ENCODE assay signal across 8 mouse cellular contexts in genomic region chr2:61578433-61578832, GRCm38 (mm10). TPM values are rescaled to one million over a fixed set of nuclear protein-coding genes. Genes with fewer than 3 reads are reported as not detected.
A peak's percentile ranks its signal among the peaks of the same experiment; 100 is the strongest.
DNase-seq lines count a peak whose midpoint lies in the region; ATAC-seq and TF ChIP-seq lines count a peak whose summit lies in the region.

Tank (plus strand) TSS chr2:61578585.

- no peak for TF ChIP-seq CTCF in intestine, postnatal 0 days (IDR thresholded peaks at IDR 0.05; ENCODE audit: low read depth)

- DNase-seq in layer of hippocampus, adult 18-20 months (ENCODE audit: low spot score in 2 of 2), result no peak
- no peak for DNase-seq in layer of hippocampus, adult 11-12 months (ENCODE audit: low spot score)
- DNase-seq in heart, adult 18-20 months, result peak; percentile 23 to 41
- DNase-seq in urinary bladder, postnatal 14 days (ENCODE audit: low spot score), result no peak
- DNase-seq in cerebellum, adult 9-11 months, result no peak

- WGBS in intestine, postnatal 0 days, result 85% methylated on average over 10 of the region's 10 CpGs
- 89% methylated on average over 10 of the region's 10 CpGs for WGBS in midbrain, embryonic 12.5 days

- H3K9ac ChIP-seq in intestine, postnatal 0 days (ENCODE audit: low read depth, low read length), result no peak within 1 kb of the TSS
- H3K9ac ChIP-seq in midbrain, embryonic 12.5 days (replicated peaks), result no peak within 1 kb of the TSS

- no peaks in the 10 kb centered on the region for H3K27me3 ChIP-seq in intestine, postnatal 0 days (replicated peaks; ENCODE audit: control insufficient read depth, insufficient read depth, low read length)
- H3K27me3 ChIP-seq in midbrain, embryonic 12.5 days, result no peaks in the 10 kb centered on the region

- H3K27ac ChIP-seq in brown adipose tissue, adult 24 weeks (replicated peaks; ENCODE audit: low read depth, low read length), result no peak within 1 kb of the TSS
- no peak within 1 kb of the TSS for H3K27ac ChIP-seq in intestine, postnatal 0 days (ENCODE audit: low read depth, low read length)
- no peak within 1 kb of the TSS for H3K27ac ChIP-seq in midbrain, embryonic 12.5 days (replicated peaks)

- H3K4me3 ChIP-seq in brown adipose tissue, adult 24 weeks (ENCODE audit: insufficient read depth, low read depth, low read length), result peak within 1 kb of the TSS; percentile 27
- H3K4me3 ChIP-seq in intestine, postnatal 0 days (ENCODE audit: low read depth, low read length), result no peak within 1 kb of the TSS
- no peak within 1 kb of the TSS for H3K4me3 ChIP-seq in midbrain, embryonic 12.5 days

- H3K36me3 ChIP-seq in intestine, postnatal 0 days (ENCODE audit: control insufficient read depth, insufficient read depth), result no peaks in the 10 kb centered on the region
- H3K36me3 ChIP-seq in midbrain, embryonic 12.5 days, result no peaks in the 10 kb centered on the region

- H3K4me1 ChIP-seq in brown adipose tissue, adult 24 weeks (ENCODE audit: control insufficient read depth, insufficient read depth, insufficient read length, low read length), result peaks cover 2% of the 10 kb centered on the region; the same call in 1 of the 2 replicates
- no peaks in the 10 kb centered on the region for H3K4me1 ChIP-seq in intestine, postnatal 0 days (replicated peaks; ENCODE audit: control insufficient read depth, insufficient read depth, low read length)
- no peaks in the 10 kb centered on the region for H3K4me1 ChIP-seq in midbrain, embryonic 12.5 days

- no peak within 1 kb of the TSS for H3K4me2 ChIP-seq in intestine, postnatal 0 days (replicated peaks; ENCODE audit: low read depth)
- no peak within 1 kb of the TSS for H3K4me2 ChIP-seq in midbrain, embryonic 12.5 days (replicated peaks)

- H3K9me3 ChIP-seq in intestine, postnatal 0 days (ENCODE audit: control insufficient read depth), result no peaks in the 10 kb centered on the region
- H3K9me3 ChIP-seq in midbrain, embryonic 12.5 days, result no peaks in the 10 kb centered on the region

- no peak for ATAC-seq in intestine, postnatal 0 days
- no peak for ATAC-seq in midbrain, embryonic 12.5 days (ENCODE audit: low FRiP score, low read depth)

RNA-seq across cellular contexts. Expression of gene Tank, which starts in this region (rescaled TPM):
- total RNA-seq in layer of hippocampus, adult 18-20 months (2021), result 10 to 100 TPM; 27.7 to 31.9 TPM
- polyA plus RNA-seq in brown adipose tissue, adult 24 weeks (2012; ENCODE audit: insufficient read depth, insufficient read length, missing spikeins), result 52.6 and 55.0 TPM in 2 replicates
- 10 to 100 TPM; 18.6 to 19.4 TPM for total RNA-seq in heart, adult 18-20 months (2021)
- polyA plus RNA-seq in intestine, postnatal 0 days (2015; fragmentation: Nextera tagmentation; extraction: Ambion mirVana), result 20.4 and 20.9 TPM in 2 replicates
- polyA plus RNA-seq in midbrain, embryonic 12.5 days (2016; fragmentation: Nextera tagmentation; extraction: Ambion mirVana), result 27.4 and 31.1 TPM in 2 replicates

Comparison
In these comparisons a context has a peak if more than half of its experiments do, and no peak if none do; other contexts are left out.
1. DNase-seq: peak in heart, adult 18-20 months (2 of 2); none in layer of hippocampus, adult 18-20 months (0 of 2), layer of hippocampus, adult 11-12 months (single experiment), urinary bladder, postnatal 14 days (single experiment) and cerebellum, adult 9-11 months (single experiment).